ENCODE assay signal across 8 mouse cellular contexts in the genomic region with DNA sequence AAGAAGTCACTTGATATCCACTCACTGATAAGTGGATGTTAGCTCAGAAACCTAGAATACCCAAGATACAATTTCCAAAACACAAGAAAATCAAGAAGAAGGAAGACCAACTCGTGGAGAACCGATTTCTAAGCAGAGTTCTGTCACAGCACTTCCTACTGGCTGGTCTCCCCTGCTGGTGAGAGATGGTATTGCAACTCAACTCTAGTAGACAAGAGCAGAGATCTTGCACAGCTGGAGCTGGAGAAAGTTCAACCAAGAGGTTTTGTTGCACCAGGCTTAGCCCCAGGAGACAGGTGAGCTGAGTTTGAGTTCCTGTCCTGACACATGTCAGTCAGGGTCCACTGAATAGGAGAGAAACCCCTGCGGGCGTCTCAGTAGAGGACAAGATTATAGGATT. TPM values are rescaled to one million over a fixed set of nuclear protein-coding genes. Genes with fewer than 3 reads are reported as not detected.
A peak's percentile ranks its signal among the peaks of the same experiment; 100 is the strongest.
DNase-seq lines count a peak whose midpoint lies in the region; ATAC-seq and TF ChIP-seq lines count a peak whose summit lies in the region.
"Had no signal": no experiment of that assay in that cellular context is flagged by ENCODE, and none has a peak within 500 bp of the region (broad histone marks: within the 10 kb centered on the region; RNA-seq: fewer than 3 reads in every experiment).

No protein-coding gene starts in this region.

- peak; percentile 57 for DNase-seq in right cerebral cortex, adult 18-20 months
- no peak for DNase-seq in right cerebral cortex, postnatal 25 days
- peak; percentile 67 to 76 for DNase-seq in adrenal gland, adult 18-20 months (ENCODE audit: low spot score in 2 of 2)
- DNase-seq in induced T-regulatory cell, adult 2 months (ENCODE audit: low read depth) = peak; percentile 93
- DNase-seq in limb, embryonic 14.5 days (ENCODE audit: low spot score) = peak; percentile 74

- H3K36me3 ChIP-seq in limb, embryonic 14.5 days (ENCODE audit: control insufficient read depth, insufficient read depth, low read length) = no peaks in the 10 kb centered on the region
- H3K36me3 ChIP-seq in small intestine, adult 2 months (ENCODE audit: control insufficient read depth, insufficient read depth, low read length) = no peaks in the 10 kb centered on the region

- 43% methylated on average over 4 of the region's 4 CpGs for WGBS in limb, embryonic 14.5 days
- WGBS in small intestine, adult 2 months = 37% methylated on average over 4 of the region's 4 CpGs

- no peaks in the 10 kb centered on the region for H3K27me3 ChIP-seq in limb, embryonic 14.5 days (ENCODE audit: control insufficient read depth, insufficient read depth, low read length)
- no peaks in the 10 kb centered on the region for H3K27me3 ChIP-seq in small intestine, adult 2 months (ENCODE audit: control insufficient read depth, insufficient read depth, low read length)

- no peak overlapping the region for H3K9ac ChIP-seq in limb, embryonic 14.5 days (ENCODE audit: low read depth, low read length, severe bottlenecking)

- no peak overlapping the region for H3K27ac ChIP-seq in cortical plate, adult 2 months (ENCODE audit: insufficient read depth, low read length)
- H3K27ac ChIP-seq in limb, embryonic 14.5 days (replicated peaks; ENCODE audit: low read depth, low read length) = no peak overlapping the region
- H3K27ac ChIP-seq in small intestine, adult 2 months (ENCODE audit: insufficient read depth, low read depth, low read length) = no peak overlapping the region

- H3K4me3 ChIP-seq in cortical plate, adult 2 months (ENCODE audit: insufficient read depth, low read length) = no peak overlapping the region
- H3K4me3 ChIP-seq in limb, embryonic 14.5 days (replicated peaks; ENCODE audit: low read length) = no peak overlapping the region
- H3K4me3 ChIP-seq in small intestine, adult 2 months (ENCODE audit: low read depth, low read length) = no peak overlapping the region

- TF ChIP-seq POLR2A in cortical plate, adult 2 months (IDR thresholded peaks at IDR 0.05; ENCODE audit: extremely low read depth, insufficient read depth, low read length) = no peak
- TF ChIP-seq POLR2A in limb, embryonic 14.5 days (IDR thresholded peaks at IDR 0.05; ENCODE audit: borderline replicate concordance, extremely low read depth, insufficient read depth, insufficient read length) = no peak
- TF ChIP-seq POLR2A in small intestine, adult 2 months (IDR thresholded peaks at IDR 0.05; ENCODE audit: low read depth, low read length) = no peak

- ATAC-seq in limb, embryonic 14.5 days (ENCODE audit: low FRiP score, low read depth) = no peak

- TF ChIP-seq CTCF in cortical plate, adult 2 months (IDR thresholded peaks at IDR 0.05; ENCODE audit: extremely low read depth, insufficient read depth, low read length) = peak; percentile 83
- peak; percentile 34; the same call in 1 of the 2 replicates for TF ChIP-seq CTCF in small intestine, adult 2 months (IDR thresholded peaks at IDR 0.05; ENCODE audit: extremely low read depth, insufficient read length, insufficient replicate concordance, low read depth, low read length)

- H3K4me1 ChIP-seq in cortical plate, adult 2 months (ENCODE audit: control insufficient read depth, insufficient read depth, low read length) = no peaks in the 10 kb centered on the region
- H3K4me1 ChIP-seq in limb, embryonic 14.5 days (ENCODE audit: control insufficient read depth, insufficient read depth, low read length) = no peaks in the 10 kb centered on the region; the same call in 1 of the 2 replicates
- peaks cover 18% of the 10 kb centered on the region for H3K4me1 ChIP-seq in small intestine, adult 2 months (ENCODE audit: control insufficient read depth, insufficient read depth, insufficient read length, low read length)

- no peak overlapping the region for H3K4me2 ChIP-seq in limb, embryonic 14.5 days (replicated peaks; ENCODE audit: low read depth, low read length, severe bottlenecking)

- no peaks in the 10 kb centered on the region for H3K9me3 ChIP-seq in limb, embryonic 14.5 days (ENCODE audit: control insufficient read depth, low read length)

RNA-seq across cellular contexts. Expression of a gene that starts 18.2 kb away (rescaled TPM):
- total RNA-seq in adrenal gland, adult 18-20 months (2021) = 1 to 10 TPM; 3.7 to 4.1 TPM
- 0.71 and 0.81 TPM in 2 replicates for polyA plus RNA-seq in cortical plate, adult 2 months (2012; rRNA removed)
- 13.8 and 18.5 TPM in 2 replicates for polyA plus RNA-seq in limb, embryonic 14.5 days (2012; rRNA removed)
- 16.6 and 17.8 TPM in 2 replicates for polyA plus RNA-seq in limb, embryonic 14.5 days (2014; fragmentation: Nextera tagmentation; extraction: Ambion mirVana)
- 11.3 and 33.6 TPM in 2 replicates for polyA plus RNA-seq in small intestine, adult 2 months (2012; rRNA removed)

RNA-seq across cellular contexts. Expression of a gene that starts 21.3 kb away (rescaled TPM):
- not detected for total RNA-seq in adrenal gland, adult 18-20 months (2021)
- not detected in 2 replicates for polyA plus RNA-seq in cortical plate, adult 2 months (2012; rRNA removed)
- not detected in 2 replicates for polyA plus RNA-seq in limb, embryonic 14.5 days (2012; rRNA removed)
- not detected in 2 replicates for polyA plus RNA-seq in limb, embryonic 14.5 days (2014; fragmentation: Nextera tagmentation; extraction: Ambion mirVana)
- not detected in 2 replicates for polyA plus RNA-seq in small intestine, adult 2 months (2012; rRNA removed)
- polyA plus RNA-seq: heart, embryonic 14.5 days had no signal

RNA-seq across cellular contexts. Expression of a gene that starts 23.6 kb away (rescaled TPM):
- not detected for total RNA-seq in adrenal gland, adult 18-20 months (2021)
- not detected in 2 replicates for polyA plus RNA-seq in cortical plate, adult 2 months (2012; rRNA removed)
- not detected in 2 replicates for polyA plus RNA-seq in limb, embryonic 14.5 days (2012; rRNA removed)
- not detected in 2 replicates for polyA plus RNA-seq in limb, embryonic 14.5 days (2014; fragmentation: Nextera tagmentation; extraction: Ambion mirVana)
- not detected in 2 replicates for polyA plus RNA-seq in small intestine, adult 2 months (2012; rRNA removed)
- polyA plus RNA-seq: heart, embryonic 14.5 days had no signal

RNA-seq across cellular contexts. Expression of a gene that starts 28.8 kb away (rescaled TPM):
- not detected for total RNA-seq in adrenal gland, adult 18-20 months (2021)
- polyA plus RNA-seq in cortical plate, adult 2 months (2012; rRNA removed) = not detected in 2 replicates
- not detected in 2 replicates for polyA plus RNA-seq in limb, embryonic 14.5 days (2012; rRNA removed)
- not detected in 2 replicates for polyA plus RNA-seq in limb, embryonic 14.5 days (2014; fragmentation: Nextera tagmentation; extraction: Ambion mirVana)
- polyA plus RNA-seq in small intestine, adult 2 months (2012; rRNA removed) = not detected in 2 replicates
- polyA plus RNA-seq: heart, embryonic 14.5 days had no signal

RNA-seq across cellular contexts. Expression of a gene that starts 38.5 kb away (rescaled TPM):
- total RNA-seq in adrenal gland, adult 18-20 months (2021) = not detected
- not detected in 2 replicates for polyA plus RNA-seq in cortical plate, adult 2 months (2012; rRNA removed)
- polyA plus RNA-seq in limb, embryonic 14.5 days (2012; rRNA removed) = not detected in 2 replicates
- not detected in 2 replicates for polyA plus RNA-seq in limb, embryonic 14.5 days (2014; fragmentation: Nextera tagmentation; extraction: Ambion mirVana)
- not detected in 2 replicates for polyA plus RNA-seq in small intestine, adult 2 months (2012; rRNA removed)
- polyA plus RNA-seq: heart, embryonic 14.5 days had no signal
